Mouse (Mus musculus): ENCODE measurements at regions not wholly inside any gene's neighbourhood (a gene's known extent, or its start where the extent isn't known, plus 50 kb on each side); places are given as distances from the start of the nearest gene placed in this dataset.
A peak's percentile ranks its signal among the peaks of the same experiment; 100 is the strongest.

DNA sequence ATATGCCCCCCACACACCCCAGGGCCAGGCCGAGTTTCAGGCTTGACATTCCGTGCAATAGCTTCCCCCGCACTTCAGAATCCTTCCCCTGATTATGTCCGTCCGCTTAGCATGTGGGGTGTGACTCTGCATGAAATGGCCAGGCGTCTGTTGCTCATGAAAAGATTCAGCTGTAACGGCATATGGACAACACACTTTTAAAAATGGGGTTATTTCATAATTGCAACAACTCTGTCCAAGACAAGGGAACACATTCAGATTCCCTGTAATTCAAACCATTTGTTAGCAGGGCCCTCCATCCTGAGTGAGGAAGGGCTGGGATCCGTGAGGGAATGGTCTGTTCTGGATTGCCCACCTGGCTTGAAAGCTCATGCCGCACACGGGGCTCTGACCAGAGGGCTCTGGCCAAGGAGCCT lies 68.2 kb upstream of the Creb5 start:
- Histone ChIP-seq H3K4me3 (ENCODE audit: low read depth, low read length) (no peak overlapping the region), H3K27ac (ENCODE audit: low read depth, low read length) (no peak overlapping the region), H3K4me2 (replicated peaks; ENCODE audit: low read depth) (no peak overlapping the region), H3K27me3 (replicated peaks; ENCODE audit: control insufficient read depth, insufficient read depth, low read length) (no peaks in the 10 kb centered on the region), H3K9ac (ENCODE audit: low read depth, low read length) (no peak overlapping the region), H3K9me3 (ENCODE audit: control insufficient read depth) (no peaks in the 10 kb centered on the region), H3K4me1 (replicated peaks; ENCODE audit: control insufficient read depth, insufficient read depth, low read length) (no peaks in the 10 kb centered on the region), H3K36me3 (ENCODE audit: control insufficient read depth, insufficient read depth) (no peaks in the 10 kb centered on the region)
- no peak for TF ChIP-seq CTCF (IDR thresholded peaks at IDR 0.05; ENCODE audit: low read depth)
- ATAC-seq: no peak
- 75% methylated on average over 10 of the region's 10 CpGs for WGBS

DNA sequence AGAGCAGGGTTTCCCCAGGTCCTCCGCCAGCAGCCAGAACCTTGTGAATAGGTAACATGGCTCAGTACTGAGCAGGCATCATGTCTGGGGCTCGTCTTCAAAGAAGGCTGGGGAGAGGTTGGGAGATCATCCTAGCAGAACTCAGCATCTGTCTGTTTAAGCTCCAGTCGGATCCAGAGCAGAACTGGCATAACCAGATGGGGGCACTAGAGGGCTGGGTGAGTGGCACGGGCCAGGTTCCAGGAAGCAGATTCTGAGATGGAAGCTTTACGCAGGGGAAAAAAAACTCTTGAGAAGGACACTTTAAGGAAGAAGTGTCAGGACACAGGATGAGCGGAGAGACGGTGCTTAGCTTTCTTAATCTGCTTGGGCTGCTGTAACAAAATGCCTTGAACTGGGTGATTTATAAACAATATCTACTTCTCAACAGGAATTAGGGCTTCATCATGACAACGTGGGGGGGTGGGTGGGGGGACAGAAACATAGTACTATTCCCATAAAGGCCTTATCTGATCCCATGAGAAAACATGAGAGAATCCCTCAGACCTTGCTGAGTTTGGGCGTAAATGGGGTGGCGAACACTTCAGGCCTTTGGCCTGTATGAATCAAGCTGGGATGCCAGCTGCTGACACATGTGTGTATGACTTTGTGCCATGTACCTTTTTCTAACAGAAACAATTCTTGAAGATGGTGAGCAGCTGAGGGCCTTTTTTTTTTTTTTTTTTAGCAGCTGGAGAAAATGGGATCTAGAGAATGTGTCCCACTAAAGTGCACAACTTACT lies 69.6 kb upstream of the Creb5 start:
- H3K9ac ChIP-seq (ENCODE audit: low read depth, low read length): no peak overlapping the region
- no peaks in the 10 kb centered on the region for H3K36me3 ChIP-seq (ENCODE audit: control insufficient read depth, insufficient read depth)
- H3K9me3 ChIP-seq (ENCODE audit: control insufficient read depth): no peaks in the 10 kb centered on the region
- ATAC-seq: no peak
- H3K27me3 ChIP-seq (replicated peaks; ENCODE audit: control insufficient read depth, insufficient read depth, low read length): no peaks in the 10 kb centered on the region
- no peak overlapping the region for H3K4me2 ChIP-seq (replicated peaks; ENCODE audit: low read depth)
- H3K4me3 ChIP-seq (ENCODE audit: low read depth, low read length): no peak overlapping the region
- H3K4me1 ChIP-seq (replicated peaks; ENCODE audit: control insufficient read depth, insufficient read depth, low read length): no peaks in the 10 kb centered on the region
- WGBS: 55% methylated on average over 10 of the region's 10 CpGs
- TF ChIP-seq CTCF (IDR thresholded peaks at IDR 0.05; ENCODE audit: low read depth): peak; percentile 73
- no peak overlapping the region for H3K27ac ChIP-seq (ENCODE audit: low read depth, low read length)

DNA sequence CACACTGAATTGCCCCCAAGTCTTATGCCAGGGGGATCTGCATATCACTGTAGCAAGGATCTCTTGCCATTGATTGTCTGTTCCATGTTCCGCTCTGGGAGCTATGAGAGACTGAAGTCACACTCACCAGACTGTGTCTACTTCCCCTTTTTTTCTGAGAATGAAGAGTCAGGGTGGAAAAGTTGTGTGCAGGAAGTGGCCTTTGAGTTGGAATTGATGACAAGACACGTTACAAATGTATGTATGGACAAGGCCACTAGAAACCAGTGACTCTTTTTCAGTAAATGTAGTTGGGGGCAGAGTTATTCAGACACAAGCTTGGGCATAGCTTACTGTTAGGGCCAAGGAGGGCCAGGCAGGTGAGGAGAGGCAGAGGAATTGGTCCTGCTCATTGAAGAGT lies 70.4 kb upstream of the Creb5 start:
- no peak for TF ChIP-seq CTCF (IDR thresholded peaks at IDR 0.05; ENCODE audit: low read depth)
- no peak overlapping the region for H3K4me2 ChIP-seq (replicated peaks; ENCODE audit: low read depth)
- ATAC-seq: no peak
- no peak overlapping the region for H3K4me3 ChIP-seq (ENCODE audit: low read depth, low read length)
- no peaks in the 10 kb centered on the region for H3K27me3 ChIP-seq (replicated peaks; ENCODE audit: control insufficient read depth, insufficient read depth, low read length)
- no peaks in the 10 kb centered on the region for H3K36me3 ChIP-seq (ENCODE audit: control insufficient read depth, insufficient read depth)
- WGBS: 72% methylated on average over 2 of the region's 2 CpGs
- H3K9ac ChIP-seq (ENCODE audit: low read depth, low read length): no peak overlapping the region
- H3K27ac ChIP-seq (ENCODE audit: low read depth, low read length): no peak overlapping the region
- H3K9me3 ChIP-seq (ENCODE audit: control insufficient read depth): no peaks in the 10 kb centered on the region
- H3K4me1 ChIP-seq (replicated peaks; ENCODE audit: control insufficient read depth, insufficient read depth, low read length): no peaks in the 10 kb centered on the region

DNA sequence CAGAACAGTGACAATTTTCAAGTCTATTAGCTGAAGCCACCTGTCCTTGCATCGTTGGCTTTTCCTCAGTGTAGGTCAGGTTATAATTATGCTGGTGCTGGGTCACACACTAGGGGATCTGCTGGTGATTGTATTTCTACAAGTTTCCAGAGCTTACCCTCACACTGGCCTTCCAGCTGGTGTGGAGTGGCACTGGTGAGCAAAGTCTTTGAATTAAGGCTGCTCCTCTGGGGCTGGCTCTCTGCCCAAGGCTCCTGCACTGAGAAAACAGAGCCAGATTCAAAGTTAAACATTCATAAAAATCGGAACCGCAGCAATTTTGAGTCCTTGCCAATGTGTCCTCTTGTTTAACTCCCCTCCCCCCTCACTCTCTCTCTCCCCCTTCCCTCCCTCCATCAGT lies 75.7 kb upstream of the Creb5 start:
- Histone ChIP-seq H3K9me3 (ENCODE audit: control insufficient read depth) (no peaks in the 10 kb centered on the region), H3K27ac (ENCODE audit: low read depth, low read length) (no peak overlapping the region), H3K4me2 (replicated peaks; ENCODE audit: low read depth) (no peak overlapping the region), H3K9ac (ENCODE audit: low read depth, low read length) (no peak overlapping the region), H3K4me1 (replicated peaks; ENCODE audit: control insufficient read depth, insufficient read depth, low read length) (no peaks in the 10 kb centered on the region), H3K4me3 (ENCODE audit: low read depth, low read length) (no peak overlapping the region), H3K36me3 (ENCODE audit: control insufficient read depth, insufficient read depth) (no peaks in the 10 kb centered on the region), H3K27me3 (replicated peaks; ENCODE audit: control insufficient read depth, insufficient read depth, low read length) (no peaks in the 10 kb centered on the region)
- WGBS: 21% methylated on average over 3 of the region's 3 CpGs
- ATAC-seq: no peak
- TF ChIP-seq CTCF (IDR thresholded peaks at IDR 0.05; ENCODE audit: low read depth): no peak

DNA sequence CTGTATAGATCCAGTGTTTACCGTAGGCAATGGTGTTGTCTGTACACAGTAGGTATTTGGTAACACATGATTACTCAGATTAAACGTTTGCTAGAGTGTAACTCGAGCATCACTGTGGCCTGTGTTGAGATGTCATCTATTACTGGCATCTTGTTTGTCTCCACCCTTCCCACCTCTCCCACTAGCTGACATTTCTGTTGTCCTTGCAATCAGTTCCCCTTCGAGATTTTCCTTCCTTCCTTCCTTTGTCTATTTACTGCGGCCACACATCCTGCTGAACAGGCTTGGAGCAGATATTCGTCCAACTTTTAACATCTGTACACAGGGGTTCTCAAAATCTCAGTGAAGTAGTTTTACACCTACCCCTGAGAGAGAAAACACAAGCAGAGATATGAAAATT lies 77.7 kb upstream of the Creb5 start:
- WGBS: 46% methylated on average over 6 of the region's 6 CpGs
- no peak overlapping the region for H3K4me3 ChIP-seq (ENCODE audit: low read depth, low read length)
- H3K27ac ChIP-seq (ENCODE audit: low read depth, low read length): no peak overlapping the region
- H3K4me2 ChIP-seq (replicated peaks; ENCODE audit: low read depth): no peak overlapping the region
- no peaks in the 10 kb centered on the region for H3K4me1 ChIP-seq (replicated peaks; ENCODE audit: control insufficient read depth, insufficient read depth, low read length)
- no peaks in the 10 kb centered on the region for H3K36me3 ChIP-seq (ENCODE audit: control insufficient read depth, insufficient read depth)
- no peak overlapping the region for H3K9ac ChIP-seq (ENCODE audit: low read depth, low read length)
- H3K27me3 ChIP-seq (replicated peaks; ENCODE audit: control insufficient read depth, insufficient read depth, low read length): no peaks in the 10 kb centered on the region
- TF ChIP-seq CTCF (IDR thresholded peaks at IDR 0.05; ENCODE audit: low read depth): no peak
- no peak for ATAC-seq
- H3K9me3 ChIP-seq (ENCODE audit: control insufficient read depth): no peaks in the 10 kb centered on the region

DNA sequence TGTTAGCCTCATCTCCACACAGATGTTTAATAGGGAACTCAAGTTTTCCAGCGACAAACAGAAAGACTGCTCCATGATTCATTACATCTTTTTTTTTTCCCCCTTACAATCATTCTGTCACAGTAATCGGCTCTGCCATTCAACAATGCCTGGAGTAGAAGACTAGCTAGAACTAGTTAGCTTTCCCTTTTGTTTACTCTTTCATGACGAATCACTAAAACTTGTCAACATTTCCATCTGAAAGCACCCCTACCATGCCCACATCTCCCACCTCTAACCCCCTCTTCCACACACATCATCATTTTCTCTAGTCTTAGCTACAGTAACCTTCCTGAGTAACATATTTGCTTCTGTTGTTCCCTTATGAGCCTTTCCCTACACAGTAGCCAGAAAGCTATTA lies 78.6 kb upstream of the Creb5 start:
- Histone ChIP-seq H3K36me3 (ENCODE audit: control insufficient read depth, insufficient read depth) (no peaks in the 10 kb centered on the region), H3K27ac (ENCODE audit: low read depth, low read length) (no peak overlapping the region), H3K4me2 (replicated peaks; ENCODE audit: low read depth) (no peak overlapping the region), H3K4me3 (ENCODE audit: low read depth, low read length) (no peak overlapping the region), H3K27me3 (replicated peaks; ENCODE audit: control insufficient read depth, insufficient read depth, low read length) (no peaks in the 10 kb centered on the region), H3K9ac (ENCODE audit: low read depth, low read length) (no peak overlapping the region), H3K4me1 (replicated peaks; ENCODE audit: control insufficient read depth, insufficient read depth, low read length) (no peaks in the 10 kb centered on the region), H3K9me3 (ENCODE audit: control insufficient read depth) (no peaks in the 10 kb centered on the region)
- TF ChIP-seq CTCF (IDR thresholded peaks at IDR 0.05; ENCODE audit: low read depth): no peak
- ATAC-seq: no peak
- 49% methylated on average over 3 of the region's 3 CpGs for WGBS

Data from intestine, postnatal 0 days (tissue).